Mouse (Mus musculus) myocyte (in vitro differentiated cells): ENCODE results near the gene Mapk8ip1. TPM values are rescaled to one million over a fixed set of nuclear protein-coding genes. Genes with fewer than 3 reads are reported as not detected.

ENCODE experiments used
- H3K27me3 ChIP-seq: one replicate; pipeline ENCODE4 v1.6.1; 2011; ENCODE audit not compliant: control insufficient read depth, insufficient read depth, insufficient read length
- H3K36me3 ChIP-seq: one replicate; pipeline ENCODE4 v1.6.1; 2011; ENCODE audit not compliant: control insufficient read depth, insufficient read depth
- H3K4me2 ChIP-seq: one replicate; pipeline ENCODE4 v1.6.1; 2011; ENCODE audit warnings: low read depth, control low read depth
- H3K4me3 ChIP-seq: one replicate; pipeline ENCODE4 v1.5.1; 2011; ENCODE audit warnings: mild to moderate bottlenecking, control low read depth, moderate library complexity
- H3K79me2 ChIP-seq: one replicate; pipeline ENCODE4 v1.6.1; 2011; ENCODE audit not compliant: control insufficient read depth, insufficient read depth
- H3ac ChIP-seq: one replicate; pipeline ENCODE4 v1.6.1; 2011; ENCODE audit not compliant: control insufficient read depth, insufficient read length
- CEBPB ChIP-seq: IDR thresholded peaks from 2 replicates; pipeline ENCODE4 v1.6.1; 2011; ENCODE audit warnings: mild to moderate bottlenecking, moderate library complexity; ENCODE audit not compliant: poor library complexity, insufficient read depth, severe bottlenecking
- E2F4 ChIP-seq: IDR thresholded peaks from one replicate; pipeline ENCODE4 v1.6.1; 2011; ENCODE audit warnings: mild to moderate bottlenecking, control low read depth, moderate library complexity; ENCODE audit not compliant: insufficient read depth
- MAX ChIP-seq: IDR thresholded peaks from one replicate; pipeline ENCODE4 v1.6.1; 2011; ENCODE audit warnings: low read depth, mild to moderate bottlenecking, control low read depth
- MYOD1 ChIP-seq, 3 experiments: IDR thresholded peaks; one replicate each; pipeline ENCODE4 v1.6.1; 2011; ENCODE audit warnings: control low read depth in 2 of 3, low read depth in 2 of 3, mild to moderate bottlenecking in 2 of 3, moderate library complexity in 1 of 3; ENCODE audit not compliant: insufficient read length in 2 of 3, control insufficient read depth in 1 of 3
- MYOG ChIP-seq, 3 experiments: IDR thresholded peaks; one replicate each; pipeline ENCODE4 v1.6.1; 2011; ENCODE audit warnings: control low read depth in 2 of 3, low read depth in 2 of 3, mild to moderate bottlenecking in 2 of 3; ENCODE audit not compliant: insufficient read length in 2 of 3, control insufficient read depth in 1 of 3, insufficient read depth in 1 of 3
- POLR2A ChIP-seq: IDR thresholded peaks from one replicate; pipeline ENCODE4 v1.6.1; 2011; ENCODE audit warnings: low read depth, mild to moderate bottlenecking, control low read depth, moderate library complexity; ENCODE audit not compliant: insufficient read length
- POLR2AphosphoS2 ChIP-seq: IDR thresholded peaks from one replicate; pipeline ENCODE4 v1.6.1; 2011; ENCODE audit warnings: low read depth, control low read depth; ENCODE audit not compliant: insufficient read length
- REST ChIP-seq: IDR thresholded peaks from one replicate; pipeline ENCODE4 v1.6.1; 2011; ENCODE audit warnings: mild to moderate bottlenecking, control low read depth, moderate library complexity; ENCODE audit not compliant: insufficient read depth, insufficient read length
- SRF ChIP-seq: IDR thresholded peaks from one replicate; pipeline ENCODE4 v1.6.1; 2011; ENCODE audit warnings: low read depth; ENCODE audit not compliant: control insufficient read depth, insufficient read length
- TCF12 ChIP-seq: IDR thresholded peaks from one replicate; pipeline ENCODE4 v1.6.1; 2011; ENCODE audit warnings: mild to moderate bottlenecking, control low read depth; ENCODE audit not compliant: poor library complexity, insufficient read depth, severe bottlenecking
- TCF3 ChIP-seq: IDR thresholded peaks from one replicate; pipeline ENCODE4 v1.6.1; 2011; ENCODE audit warnings: low read depth, control low read depth; ENCODE audit not compliant: insufficient read length
- USF1 ChIP-seq: IDR thresholded peaks from one replicate; pipeline ENCODE4 v1.6.1; 2011; ENCODE audit warnings: low read depth, mild to moderate bottlenecking, control low read depth, moderate library complexity
- polyA plus RNA-seq: library from polyadenylated mRNA; unstranded; fragments of >200 nt; fragmentation: generic; extraction: Trizol; gene quantifications from one replicate; pipeline ENCODE4 v1.2.1, GENCODE M21; 2012; ENCODE audit warnings: missing spikeins

Gene Mapk8ip1
- polyA plus RNA-seq, 1 experiment, result 34.7 TPM

DNA sequence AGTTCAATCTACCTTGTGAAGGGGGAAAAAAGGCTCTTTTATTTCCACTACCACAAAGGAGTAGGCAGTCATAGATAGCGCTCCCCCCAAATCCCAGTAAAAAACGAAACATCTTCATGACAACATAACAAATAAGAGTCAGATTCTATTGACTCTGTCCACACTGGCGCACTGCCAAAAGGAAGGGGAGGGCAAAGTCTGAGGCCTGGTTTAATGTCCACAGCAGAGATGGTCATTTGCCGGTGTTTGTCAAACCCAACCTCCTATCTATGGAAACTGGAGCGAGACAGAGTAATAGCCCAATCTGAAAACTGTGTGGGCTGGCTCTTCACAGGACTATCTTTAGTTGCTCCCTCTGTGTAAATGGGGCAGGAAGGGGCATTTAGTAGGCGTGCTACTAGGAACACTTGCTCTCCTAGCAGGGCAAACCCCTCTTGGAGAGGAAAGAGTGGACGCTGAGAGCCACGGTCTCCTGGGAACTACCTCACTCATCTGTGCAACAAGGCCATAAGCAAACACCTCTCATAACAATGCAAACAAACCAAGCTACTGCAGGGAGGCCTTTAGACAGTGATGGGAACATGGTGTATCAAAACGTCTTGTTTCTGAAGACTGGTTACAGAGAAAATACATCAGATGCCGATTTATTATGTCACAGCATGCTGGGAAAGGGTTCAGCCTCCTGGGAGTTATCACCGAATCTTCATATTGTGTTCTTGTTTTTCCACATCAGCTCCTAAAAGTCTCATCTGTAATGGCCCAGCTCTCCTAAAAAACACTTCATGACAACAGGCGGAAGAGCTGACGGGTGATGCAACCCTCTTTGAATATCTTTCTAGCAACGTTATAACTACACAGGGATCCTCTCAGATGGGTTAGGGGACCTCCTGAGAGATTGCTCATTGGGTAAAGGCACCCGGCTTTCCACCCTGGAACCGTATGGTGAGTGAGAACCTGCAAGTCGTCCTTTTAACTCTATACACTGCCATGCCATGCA lies 31.5 kb upstream of the Mapk8ip1 start:
- no peaks in the 10 kb centered on the region for H3K27me3 ChIP-seq
- peak overlapping the region; percentile 44 for H3ac ChIP-seq
- peaks cover 11% of the 10 kb centered on the region for H3K79me2 ChIP-seq
- TF ChIP-seq TCF12 (no peak), REST (no peak), MYOD1 (IDR thresholded peaks at IDR 0.05; ENCODE audit: control insufficient read depth in 1 of 3, insufficient read length in 2 of 3, low read depth in 2 of 3) (no peak), SRF (no peak), POLR2AphosphoS2 (no peak), MYOG (IDR thresholded peaks at IDR 0.05; ENCODE audit: control insufficient read depth in 1 of 3, insufficient read depth in 1 of 3, insufficient read length in 2 of 3, low read depth in 2 of 3) (no peak), TCF3 (no peak), CEBPB (no peak), E2F4 (no peak)
- H3K36me3 ChIP-seq, result no peaks in the 10 kb centered on the region
- H3K4me3 ChIP-seq, result peak overlapping the region; percentile 41
- H3K4me2 ChIP-seq, result peak overlapping the region; percentile 82

DNA sequence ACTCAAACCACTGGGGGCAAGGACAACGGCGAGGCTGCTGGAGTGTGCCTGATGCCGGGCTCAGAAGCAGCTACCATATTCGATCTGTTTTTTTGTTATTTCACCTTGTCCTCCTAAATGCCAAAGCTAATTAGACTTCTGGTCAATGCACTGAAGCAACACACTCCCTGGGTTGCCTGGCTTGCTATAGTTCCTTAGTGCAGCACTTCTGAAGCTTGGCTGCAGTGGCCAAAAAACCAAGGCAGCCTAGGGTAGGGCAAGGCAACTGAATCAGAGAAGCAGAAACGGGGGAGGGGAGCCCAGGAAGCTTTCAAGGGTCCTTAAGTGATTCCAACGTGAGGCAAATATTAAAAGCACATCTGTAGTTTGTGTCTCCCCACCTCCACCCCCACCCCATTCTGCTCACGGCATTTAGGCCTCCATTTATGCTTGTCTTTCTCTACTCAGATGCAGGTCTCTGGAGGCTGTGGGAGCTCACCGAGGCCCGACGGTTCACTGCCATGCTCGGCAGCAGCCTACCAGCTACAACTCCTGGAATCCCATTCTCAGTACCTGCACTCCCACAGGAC lies 30.6 kb upstream of the Mapk8ip1 start:
- no peaks in the 10 kb centered on the region for H3K27me3 ChIP-seq
- no peak overlapping the region for H3ac ChIP-seq
- peak overlapping the region; percentile 41 for H3K4me3 ChIP-seq
- H3K79me2 ChIP-seq, result peaks cover 11% of the 10 kb centered on the region
- TF ChIP-seq TCF3, result no peak
- TF ChIP-seq MYOD1 (IDR thresholded peaks at IDR 0.05; ENCODE audit: control insufficient read depth in 1 of 3, insufficient read length in 2 of 3, low read depth in 2 of 3), result no peak
- TF ChIP-seq MYOG (IDR thresholded peaks at IDR 0.05; ENCODE audit: control insufficient read depth in 1 of 3, insufficient read depth in 1 of 3, insufficient read length in 2 of 3, low read depth in 2 of 3), result no peak
- no peak for TF ChIP-seq SRF
- TF ChIP-seq REST, result no peak
- TF ChIP-seq E2F4, result no peak
- TF ChIP-seq CEBPB, result no peak
- TF ChIP-seq TCF12, result no peak
- no peak for TF ChIP-seq POLR2AphosphoS2
- no peak for TF ChIP-seq POLR2A
- no peak for TF ChIP-seq MAX
- peak overlapping the region; percentile 82 for H3K4me2 ChIP-seq
- H3K36me3 ChIP-seq, result no peaks in the 10 kb centered on the region

DNA sequence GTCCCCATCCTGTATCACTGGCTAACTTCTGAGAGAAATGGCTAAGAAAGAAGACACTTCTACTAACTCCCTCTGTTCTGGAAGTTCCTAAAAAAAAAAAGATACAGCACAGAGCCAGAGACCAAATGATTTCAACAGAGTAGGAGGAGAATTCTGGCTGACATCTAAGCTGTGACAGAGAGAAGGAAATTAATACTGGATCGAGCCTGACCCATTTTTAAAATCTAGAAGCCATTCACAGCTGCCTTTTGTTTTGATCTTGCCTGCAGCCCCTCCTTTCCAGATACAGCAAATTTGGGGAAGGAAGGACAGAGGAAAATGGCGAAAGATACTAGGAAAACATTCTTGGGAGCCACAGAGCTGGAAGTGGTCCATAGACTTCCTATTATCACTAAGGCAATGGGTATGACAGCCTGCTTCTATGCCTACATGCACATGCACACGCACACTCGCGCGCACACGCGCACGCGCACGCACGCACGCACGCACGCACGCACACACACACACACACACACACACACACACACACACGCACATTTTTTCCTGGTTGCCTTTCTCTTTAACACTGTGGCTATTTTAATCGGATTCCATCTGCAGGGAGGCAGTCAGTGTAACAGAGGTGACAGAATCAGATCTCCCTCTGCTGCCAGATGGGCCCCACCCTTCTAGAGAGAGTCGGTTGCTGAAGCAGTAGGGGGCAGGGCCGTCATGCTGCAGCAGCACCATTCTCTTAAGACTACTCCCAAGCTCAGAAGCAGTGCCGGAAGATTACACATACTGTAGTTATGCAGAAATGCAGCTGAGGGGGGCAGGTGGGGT lies 29.9 kb upstream of the Mapk8ip1 start:
- Histone ChIP-seq H3K36me3 (no peaks in the 10 kb centered on the region), H3K79me2 (peaks cover 11% of the 10 kb centered on the region), H3K4me3 (peak overlapping the region; percentile 41), H3ac (no peak overlapping the region), H3K27me3 (no peaks in the 10 kb centered on the region), H3K4me2 (peak overlapping the region; percentile 82)
- no peak for TF ChIP-seq CEBPB
- no peak for TF ChIP-seq MAX
- no peak for TF ChIP-seq MYOG (IDR thresholded peaks at IDR 0.05; ENCODE audit: control insufficient read depth in 1 of 3, insufficient read depth in 1 of 3, insufficient read length in 2 of 3, low read depth in 2 of 3)

DNA sequence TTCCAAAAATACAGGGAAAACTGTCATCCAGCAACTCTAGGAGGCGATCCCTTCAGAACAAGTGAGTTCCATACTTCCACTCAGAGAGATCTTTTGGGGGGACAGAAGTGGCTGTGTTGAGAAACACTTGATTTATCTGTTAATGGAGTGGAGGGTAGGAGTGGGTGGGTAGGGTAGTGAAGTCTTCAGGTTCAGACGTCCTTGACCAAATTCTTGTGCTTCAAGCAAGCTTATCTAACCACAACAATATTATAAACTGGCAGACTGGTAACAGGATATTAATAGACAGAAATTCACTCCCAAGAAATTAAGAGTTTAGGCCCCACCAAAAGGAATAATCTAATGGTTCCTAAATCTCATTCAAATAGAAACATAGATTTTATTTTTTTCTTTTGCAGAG lies 29.0 kb upstream of the Mapk8ip1 start:
- Histone ChIP-seq H3K4me3 (no peak overlapping the region), H3K27me3 (no peaks in the 10 kb centered on the region), H3K79me2 (peaks cover 11% of the 10 kb centered on the region), H3K4me2 (no peak overlapping the region), H3ac (no peak overlapping the region), H3K36me3 (no peaks in the 10 kb centered on the region)
- TF ChIP-seq MAX (no peak), MYOD1 (IDR thresholded peaks at IDR 0.05; ENCODE audit: control insufficient read depth in 1 of 3, insufficient read length in 2 of 3, low read depth in 2 of 3) (no peak), SRF (no peak), MYOG (IDR thresholded peaks at IDR 0.05; ENCODE audit: control insufficient read depth in 1 of 3, insufficient read depth in 1 of 3, insufficient read length in 2 of 3, low read depth in 2 of 3) (no peak), POLR2AphosphoS2 (no peak), E2F4 (no peak), USF1 (no peak), POLR2A (no peak), REST (no peak), TCF3 (no peak), CEBPB (no peak), TCF12 (no peak)
